Mouse (Mus musculus) urinary bladder, postnatal 14 days (tissue): ENCODE measurements around the gene Inha.

ENCODE experiments used
- DNase-seq: peaks from one replicate; pipeline ENCODE4 v3.0.0; 2021; ENCODE audit warnings: low spot score

Inha gene

DNA sequence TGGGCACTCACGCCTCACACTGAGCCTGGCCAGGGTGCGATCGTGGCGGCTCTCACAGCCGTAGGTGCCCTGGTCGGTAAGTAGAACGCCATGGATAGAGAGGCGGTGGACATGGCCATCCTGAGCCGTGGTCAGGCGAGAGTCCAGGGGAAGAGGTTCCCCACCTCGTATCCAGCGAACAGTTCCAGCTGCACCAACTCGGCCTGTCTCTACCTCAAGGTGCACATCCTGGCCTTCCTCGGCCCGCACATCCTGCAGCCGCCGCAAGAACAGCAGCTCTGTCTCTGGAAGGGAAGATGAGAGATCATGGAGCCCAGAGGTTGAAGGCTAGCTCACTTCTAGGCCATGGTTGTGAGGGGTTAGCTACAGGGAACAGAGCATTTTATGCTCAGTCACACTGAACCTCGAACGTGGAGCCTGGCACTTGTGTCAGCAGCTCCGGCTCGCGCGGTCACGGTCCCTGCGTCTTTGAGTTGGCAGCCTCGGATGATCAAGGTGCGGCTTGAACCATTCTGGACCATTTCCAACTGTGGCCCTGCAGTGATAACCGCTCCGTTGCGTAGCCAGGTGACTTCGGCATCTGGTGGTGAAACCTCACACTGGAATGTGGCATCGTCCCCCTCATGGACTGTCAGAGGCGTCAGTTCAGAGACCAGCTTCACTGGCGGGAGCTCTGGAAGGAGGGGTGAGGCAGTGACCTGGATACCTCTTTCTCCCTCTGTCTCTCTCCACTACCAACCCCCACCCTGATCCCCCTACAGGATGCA, 15.9 kb upstream of the Inha start:
- no peak for DNase-seq

DNA sequence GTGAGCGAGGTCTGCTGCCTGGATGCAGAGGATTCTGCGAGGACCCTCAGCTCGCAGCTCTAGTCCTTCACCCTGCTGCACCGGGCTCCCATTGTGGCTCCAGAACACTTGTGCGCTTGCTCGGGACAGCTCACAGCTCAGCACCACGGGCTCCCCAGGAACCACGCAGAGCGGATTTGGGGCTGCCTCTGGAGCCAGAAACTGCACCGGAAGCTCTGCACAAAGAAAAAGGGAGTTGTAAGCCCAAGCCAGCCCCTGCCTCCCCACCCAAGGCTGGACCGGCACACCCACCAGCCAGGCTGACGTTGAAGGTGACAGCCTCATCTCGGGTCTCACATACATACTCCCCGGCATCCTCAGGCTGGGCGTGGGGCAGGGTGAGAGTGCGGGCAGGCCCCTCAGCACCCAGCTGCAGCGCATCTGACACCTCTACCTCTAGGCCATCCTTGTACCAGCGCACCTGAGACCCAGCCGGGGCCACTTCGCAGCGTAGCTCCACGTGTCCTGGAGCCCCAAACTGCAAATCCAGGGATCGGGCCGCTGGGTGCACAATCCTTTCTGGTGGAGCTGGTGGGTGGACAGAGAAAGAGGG, 14.2 kb upstream of the Inha start:
- no peak for DNase-seq

DNA sequence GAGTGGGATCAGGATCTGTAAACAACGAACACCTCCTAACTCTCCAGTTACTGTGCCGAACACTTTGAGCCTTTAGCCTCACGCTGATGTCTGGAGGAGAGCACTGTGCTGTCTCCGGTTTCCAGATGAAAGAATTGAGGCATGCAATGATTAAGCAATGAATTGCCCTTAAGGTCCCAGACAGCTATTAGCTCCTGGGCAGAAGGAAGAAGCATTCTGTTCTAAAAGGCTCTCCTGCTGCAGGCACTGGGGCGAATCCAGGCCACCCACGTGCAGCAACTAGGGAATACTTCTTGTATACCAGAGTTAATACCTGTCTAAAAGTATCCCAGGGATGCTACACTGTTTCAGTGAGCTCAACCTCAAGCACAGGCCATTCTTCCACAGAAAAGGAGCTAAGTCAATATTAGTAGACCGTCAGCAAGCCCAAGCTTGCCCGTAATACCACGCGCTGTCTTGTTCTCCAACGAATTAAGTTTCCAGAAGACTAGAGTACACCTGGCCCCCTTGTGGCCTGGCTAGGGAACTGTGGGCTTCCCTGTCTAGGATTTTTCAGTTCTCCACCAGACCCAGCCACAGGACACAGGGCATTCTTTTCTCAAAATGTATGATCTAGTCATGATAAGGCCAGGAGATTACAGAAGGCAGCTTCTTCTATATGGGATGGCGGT, 11.9 kb upstream of the Inha start:
- peak; percentile 60 for DNase-seq

DNA sequence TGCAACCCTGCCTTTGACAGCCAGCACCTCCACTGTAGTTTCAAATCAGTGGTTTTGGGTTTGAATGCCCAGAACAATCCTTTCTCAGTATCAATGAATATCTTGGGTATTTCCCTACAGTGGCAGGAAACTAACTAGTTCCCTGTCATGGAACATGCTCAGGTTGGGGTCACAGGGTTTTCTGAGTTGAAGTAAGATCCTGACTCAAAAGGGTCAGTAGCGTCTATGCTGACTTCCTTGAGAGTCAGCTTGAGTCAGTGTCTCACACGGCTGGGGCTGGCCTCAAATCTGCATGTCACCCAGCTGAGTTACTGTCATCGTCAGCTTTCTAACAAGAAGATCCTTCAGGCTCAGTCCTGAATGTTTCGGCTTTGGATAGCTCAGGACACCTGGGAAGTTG, 8.0 kb upstream of the Inha start:
- DNase-seq = no peak

DNA sequence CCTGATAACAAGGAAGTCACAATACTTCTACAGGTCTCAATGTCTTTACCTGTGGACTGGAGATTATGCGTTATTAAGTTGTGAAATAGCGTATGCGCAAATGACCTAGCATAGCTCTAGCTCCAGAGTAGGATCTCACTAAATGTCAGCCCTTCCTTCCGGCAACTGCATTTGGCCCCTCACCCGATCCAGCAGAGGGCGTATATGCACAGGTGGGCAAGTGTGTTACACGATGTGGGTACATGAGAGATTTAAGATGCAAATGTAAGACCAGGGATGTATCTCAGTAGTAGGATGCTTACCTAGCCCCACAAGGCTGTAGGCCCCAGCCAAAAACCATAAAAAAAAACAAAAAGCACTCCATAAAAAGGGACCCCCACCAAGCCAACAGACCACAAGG, 7.4 kb upstream of the Inha start:
- DNase-seq = no peak

DNA sequence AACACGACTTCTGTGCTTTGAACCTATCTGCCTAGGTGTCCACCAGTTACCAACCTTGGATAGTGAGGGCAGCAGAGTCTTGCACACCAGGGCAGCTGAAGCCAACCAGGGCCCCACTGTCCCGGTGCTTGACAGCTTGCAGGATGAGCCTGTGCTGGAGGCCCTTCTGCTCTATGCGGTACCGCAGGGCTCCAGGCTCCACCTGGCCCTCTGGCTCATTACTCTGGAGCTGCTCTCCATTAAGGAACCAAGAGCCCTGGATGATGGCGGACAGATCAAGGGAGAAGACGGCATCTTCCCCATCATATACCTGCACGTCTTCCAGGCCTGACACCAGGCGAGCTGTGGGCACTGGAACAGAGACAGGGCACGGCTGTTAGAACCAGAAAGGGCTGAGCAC, 5.0 kb upstream of the Inha start:
- DNase-seq = no peak

DNA sequence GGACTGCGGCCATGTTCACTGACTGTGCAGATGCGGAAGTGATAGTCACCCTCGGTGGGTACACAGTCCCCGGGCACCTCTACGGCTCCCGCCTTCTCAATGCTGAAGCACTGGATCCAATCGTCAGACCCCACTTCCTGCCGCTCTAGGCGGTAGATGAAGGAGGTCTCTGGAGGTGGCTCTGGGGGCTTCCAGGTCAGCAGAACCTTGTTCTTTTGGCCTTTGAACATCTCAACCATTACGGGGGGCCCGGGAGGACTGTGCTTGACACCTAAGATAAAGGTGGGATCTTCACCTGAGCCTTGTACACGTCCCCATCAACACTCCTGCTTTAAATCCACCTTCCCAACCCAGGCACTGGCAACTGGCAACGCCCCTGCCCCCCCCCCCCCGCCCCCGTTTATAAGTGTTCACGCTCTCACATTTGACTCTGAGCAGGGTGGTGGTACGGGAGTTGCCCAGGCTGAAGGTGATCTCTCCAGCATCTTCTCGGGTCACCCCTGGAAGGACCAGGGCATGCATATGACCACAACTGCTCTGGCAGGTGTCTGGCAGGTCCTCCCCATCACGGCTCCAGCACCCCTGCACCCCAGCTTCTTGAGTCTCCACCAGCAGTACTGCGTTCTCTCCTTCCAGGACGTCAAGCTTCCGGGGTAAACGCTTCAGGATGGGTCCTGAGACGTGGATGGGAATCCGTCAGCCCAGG, 3.8 kb upstream of the Inha start:
- no peak for DNase-seq

DNA sequence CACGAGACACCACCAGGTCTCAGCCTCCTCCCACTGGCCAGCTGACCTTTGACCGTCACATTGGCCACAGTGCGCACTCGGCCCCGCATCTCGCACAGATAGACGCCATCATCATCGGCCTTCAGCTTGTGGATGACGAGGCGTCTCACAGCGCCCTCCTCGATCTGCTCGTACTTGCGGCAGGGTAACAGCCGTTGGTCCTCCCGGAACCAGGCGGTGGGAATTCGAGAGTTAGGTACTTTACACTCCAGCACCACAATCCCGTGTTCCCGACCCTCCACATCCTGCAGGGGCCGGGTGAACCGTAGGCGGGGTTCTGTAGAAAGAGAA, 3.3 kb upstream of the Inha start:
- no peak for DNase-seq

DNA sequence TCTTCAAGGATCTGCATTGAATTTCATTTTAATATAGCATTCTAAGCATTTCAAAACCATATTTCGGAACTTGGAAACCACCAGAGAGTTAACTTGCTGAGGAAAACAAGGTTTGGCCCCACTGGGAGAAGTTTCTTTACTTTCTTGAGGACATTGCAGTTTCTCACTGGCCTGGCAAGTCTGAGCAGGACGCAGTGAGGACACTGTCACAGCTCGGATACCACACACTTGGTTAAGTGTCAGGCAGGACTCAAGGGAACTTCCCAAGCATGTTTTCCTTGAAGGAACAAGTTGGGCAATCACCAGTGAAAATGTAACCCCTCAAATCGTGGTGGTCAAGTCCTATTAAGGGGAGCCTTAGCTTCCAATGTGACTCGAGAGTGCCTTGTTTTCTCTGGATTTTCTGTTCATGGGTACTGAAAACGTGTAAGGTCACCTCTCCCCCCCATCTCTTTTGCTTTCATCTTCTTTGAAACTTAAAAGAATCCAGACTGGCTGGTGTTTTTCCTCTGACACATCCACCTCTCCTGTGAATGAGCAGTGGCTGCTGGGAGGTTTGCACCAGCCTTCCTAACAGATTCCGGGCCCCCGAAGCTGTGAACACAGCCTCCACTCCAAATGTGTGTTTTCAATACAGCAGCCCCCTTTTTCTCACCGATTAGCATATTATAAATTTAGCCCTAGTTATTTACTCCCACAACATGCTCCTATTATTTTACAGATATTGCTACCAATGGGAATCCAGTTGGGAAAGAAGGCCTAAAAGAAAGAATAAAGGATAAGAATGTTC, 2.4 kb upstream of the Inha start:
- DNase-seq = no peak

DNA sequence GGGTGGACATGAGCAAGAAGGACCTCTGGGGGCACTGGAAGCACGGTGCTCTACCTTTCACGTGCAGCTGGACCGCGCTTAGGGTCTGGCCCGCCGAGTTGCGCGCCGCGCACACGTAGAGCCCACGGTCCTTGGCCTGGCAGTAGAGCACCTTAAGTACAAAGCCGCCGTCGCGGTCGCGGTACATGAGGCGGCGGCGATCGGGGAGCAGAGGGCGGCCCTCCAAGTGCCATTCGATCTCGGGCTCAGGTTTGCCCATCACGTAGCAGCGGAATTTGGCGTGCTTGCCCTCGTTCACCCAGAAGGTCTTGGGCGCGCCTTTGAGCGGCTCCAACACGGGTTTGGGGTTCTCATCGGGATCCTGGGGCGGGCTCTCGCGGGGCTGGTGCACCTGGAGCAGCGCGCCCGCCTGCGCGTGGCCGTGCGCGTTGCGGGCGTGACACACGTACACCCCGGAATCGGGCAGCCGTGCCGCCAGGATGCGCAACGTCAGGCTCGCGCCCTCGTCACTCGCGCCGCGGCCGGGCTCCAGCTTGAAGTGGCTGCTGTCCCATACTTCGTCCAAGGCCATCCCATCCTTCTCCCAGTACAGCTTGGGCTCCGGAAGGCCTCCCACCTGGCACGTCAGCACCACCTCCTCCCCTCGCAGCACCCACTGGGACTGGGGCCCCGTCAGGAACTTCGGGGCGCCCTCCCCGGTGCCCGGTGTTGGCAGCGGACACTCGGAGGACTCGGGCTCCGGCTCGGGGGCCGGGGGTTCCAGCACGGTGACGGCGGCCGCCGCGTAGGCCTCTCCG, 1.5 kb upstream of the Inha start:
- peak; percentile 68 for DNase-seq

DNA sequence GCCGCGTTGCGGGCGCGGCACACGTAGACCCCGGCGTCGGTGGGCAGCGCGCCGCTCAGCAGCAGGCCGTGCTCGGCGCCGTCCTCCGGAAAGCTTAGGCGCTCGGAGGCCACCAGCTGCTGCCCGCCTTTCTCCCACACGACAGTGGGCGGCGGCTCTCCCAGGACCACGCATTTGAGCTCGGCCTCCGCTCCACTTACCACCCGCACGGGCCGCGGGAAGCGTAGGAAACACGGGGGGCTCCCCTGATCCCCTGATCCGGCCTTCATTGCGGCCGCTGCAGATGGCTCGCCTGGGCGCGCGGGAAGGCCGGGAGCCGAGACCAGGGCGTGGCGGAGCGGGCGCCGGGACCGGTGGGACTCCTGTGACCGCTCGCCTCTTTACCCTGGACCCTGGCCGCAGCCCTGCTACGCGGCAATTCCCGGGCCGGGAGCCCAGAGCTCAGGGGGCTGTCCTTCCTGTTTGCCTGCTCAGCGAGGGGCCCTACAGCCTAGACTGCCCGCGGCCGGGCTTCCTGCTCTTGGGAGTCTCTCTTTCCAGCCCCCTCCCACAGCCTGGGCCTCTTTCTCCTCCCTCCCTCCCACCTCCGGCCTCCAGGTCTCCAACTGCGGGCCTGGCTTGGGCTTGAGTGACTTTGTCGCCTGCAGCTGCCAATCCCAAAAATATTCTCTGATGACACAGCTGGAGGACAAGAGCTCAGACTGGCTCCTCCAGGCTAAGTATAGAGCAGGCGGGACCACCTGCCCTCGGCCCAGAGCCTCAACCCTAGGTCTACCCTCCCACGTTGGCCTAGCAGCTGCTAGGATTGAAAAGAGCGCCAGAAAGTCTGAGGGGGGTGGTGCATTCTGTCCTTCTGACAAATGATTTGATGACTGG, 683 bp upstream of the Inha start, which contains the start of gene Obsl1:
Obsl1 (minus strand) TSS at position 497 of the 876 bp plus-strand sequence.
- peak; percentile 74 for DNase-seq

DNA sequence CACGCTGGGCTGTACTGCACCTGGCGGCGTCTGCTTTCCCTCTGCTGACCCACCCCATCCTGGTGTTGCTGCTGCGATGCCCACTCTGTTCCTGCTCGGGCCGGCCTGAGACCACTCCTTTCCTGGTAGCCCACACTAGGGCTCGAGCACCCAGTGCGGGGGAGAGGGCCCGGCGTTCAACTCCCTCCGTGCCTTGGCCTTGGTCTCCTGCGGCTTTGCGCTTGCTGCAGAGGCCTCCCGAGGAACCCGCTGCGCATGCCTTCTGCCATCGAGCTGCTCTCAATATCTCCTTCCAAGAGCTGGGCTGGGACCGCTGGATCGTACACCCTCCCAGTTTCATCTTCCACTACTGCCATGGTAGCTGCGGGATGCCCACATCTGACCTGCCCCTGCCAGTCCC, 2.7 kb downstream of the Inha start:
- no peak for DNase-seq

DNA sequence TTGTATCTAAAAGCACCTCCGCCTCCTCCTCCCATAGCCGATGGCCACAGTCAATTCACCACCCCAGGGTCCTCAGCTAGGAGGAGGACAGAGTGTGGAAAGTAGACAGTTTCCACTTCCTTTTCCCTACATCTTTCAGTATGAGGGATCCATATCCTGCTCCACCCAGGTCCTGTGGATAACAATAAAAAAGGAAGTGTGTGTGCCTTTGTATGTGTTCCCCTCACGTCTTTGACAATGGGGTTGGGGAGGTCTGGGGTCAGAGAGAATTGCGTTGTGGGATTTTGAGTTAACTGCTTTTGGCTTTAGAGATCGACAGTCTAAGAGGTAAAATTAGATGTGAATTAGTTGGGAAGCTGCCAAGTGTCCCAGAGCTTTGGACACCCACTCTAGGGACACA, 3.3 kb downstream of the Inha start:
- DNase-seq = no peak

DNA sequence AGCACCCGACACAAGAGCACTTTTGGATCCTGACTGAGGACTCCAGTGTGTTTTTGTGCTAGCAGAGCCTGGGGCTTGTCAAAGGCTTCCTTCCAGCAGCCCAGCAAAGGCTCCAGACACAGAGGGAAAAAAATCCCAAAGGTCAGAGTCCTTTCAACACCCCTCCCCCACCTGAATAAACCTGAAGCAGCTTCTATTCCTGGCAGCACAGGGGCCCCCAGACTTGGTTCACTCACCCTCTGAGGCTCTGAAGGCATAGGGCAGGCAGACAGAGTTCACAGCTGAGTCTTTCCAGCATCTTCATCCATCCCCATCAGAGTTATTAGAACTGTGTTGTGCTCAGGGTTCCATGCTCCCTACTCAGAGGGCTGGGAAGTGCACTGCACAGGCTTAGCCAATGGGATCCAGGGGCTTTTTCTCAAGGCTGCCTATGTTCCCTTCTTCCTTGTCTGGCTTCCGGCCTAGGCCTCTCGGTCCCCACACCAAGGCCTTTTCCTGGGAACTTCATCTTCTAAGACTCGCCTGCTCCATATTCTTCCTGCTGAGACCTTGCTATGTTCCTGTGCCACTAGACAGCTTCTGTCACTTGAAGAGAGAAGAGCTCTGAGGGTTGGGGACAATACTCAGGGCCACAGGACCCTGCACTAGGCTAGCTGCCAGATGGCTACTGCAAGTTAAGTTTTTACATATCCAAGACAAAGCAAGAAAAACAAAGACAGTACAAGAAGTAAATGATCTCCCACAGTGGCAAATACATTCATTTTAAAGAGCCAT, 4.7 kb downstream of the Inha start:
- DNase-seq = no peak

DNA sequence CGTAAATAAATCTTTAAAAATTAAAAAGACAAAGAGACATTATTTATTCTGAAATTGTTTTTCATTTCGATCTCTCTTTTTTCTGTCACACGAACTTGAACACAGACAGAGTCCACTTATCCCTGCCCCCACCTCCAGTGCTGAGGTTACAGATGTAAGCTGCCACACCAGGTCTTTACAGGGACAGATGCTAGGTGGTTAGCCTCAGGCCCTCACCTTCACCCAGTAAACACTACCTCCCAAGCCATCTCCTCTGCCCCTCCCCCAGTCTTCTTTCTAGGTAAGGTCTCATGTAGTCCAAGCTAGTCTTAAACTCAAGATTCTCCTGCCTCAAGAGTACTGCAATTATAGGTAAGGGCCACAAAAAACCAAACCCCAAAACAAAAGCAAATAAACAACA, 5.7 kb downstream of the Inha start:
- no peak for DNase-seq

DNA sequence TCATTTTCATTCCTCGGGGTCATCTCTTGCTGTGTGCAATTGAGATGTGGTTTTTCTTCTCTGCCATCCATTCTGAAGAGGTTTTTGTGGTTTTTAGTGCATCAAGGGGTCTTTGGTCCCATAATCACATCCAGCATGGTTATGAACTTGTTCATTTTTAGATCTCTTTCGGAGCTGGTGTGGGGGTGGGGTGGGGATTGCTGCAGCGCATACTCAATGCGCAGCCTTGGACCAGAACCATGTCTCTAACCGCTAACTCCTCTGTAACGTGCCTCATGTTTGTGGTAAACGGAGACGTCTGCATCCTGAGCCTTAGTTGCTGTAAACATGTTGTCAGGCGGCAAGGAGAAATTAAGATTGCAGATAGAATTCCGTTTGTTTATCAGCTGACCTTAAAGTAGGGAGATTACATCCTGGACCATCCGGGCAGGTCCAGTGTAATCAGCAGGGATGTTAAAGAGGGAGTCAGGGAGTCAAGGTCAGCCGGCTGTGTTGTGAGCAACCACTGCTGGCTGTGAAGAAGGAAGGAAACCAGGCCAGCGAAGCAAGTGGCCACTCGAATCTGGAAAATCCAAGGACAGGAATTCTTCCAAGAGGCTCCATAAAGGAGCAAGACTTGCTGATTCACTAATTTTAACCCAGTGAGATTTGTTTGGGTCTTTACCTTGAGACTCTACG, 10.0 kb downstream of the Inha start:
- no peak for DNase-seq

DNA sequence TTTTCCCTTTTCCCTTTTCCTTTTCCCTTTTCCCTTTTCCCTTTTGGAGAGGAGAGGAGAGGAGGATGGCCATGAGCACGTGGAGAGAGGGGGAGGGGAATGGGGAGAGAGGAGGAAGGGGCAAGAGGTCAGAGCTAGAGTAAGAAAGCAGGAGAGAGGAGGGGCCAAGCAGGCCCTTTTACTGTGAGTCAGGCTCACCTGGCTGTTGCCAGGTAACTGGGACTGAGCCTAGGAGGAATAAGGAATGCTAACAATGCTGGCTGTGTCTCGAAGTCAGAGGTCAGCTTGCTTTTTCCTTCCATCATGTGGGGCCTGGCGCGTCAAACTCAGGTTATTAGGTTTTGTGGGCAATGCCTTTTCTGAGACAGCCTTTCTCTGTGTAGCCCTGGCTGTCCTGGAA, 11.1 kb downstream of the Inha start:
- no peak for DNase-seq

DNA sequence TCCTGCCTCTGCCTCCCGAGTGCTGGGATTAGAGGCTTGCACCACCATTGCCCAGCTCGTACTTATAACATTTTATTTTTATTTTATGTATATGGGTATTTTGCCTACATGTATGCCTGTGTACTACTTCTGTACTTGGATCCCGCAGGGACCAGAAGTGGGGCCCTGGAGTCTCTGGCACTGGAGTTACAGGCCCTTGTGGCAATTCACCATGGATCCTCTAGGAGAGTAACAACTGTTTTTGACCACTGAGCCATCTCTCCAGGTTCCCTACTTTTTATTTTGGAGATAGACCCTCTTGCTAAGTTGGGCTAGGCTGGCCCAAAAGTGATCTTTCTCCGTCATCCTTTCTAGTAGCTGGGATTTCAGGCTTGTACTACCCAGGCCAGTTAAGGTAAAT, 11.6 kb downstream of the Inha start:
- no peak for DNase-seq

DNA sequence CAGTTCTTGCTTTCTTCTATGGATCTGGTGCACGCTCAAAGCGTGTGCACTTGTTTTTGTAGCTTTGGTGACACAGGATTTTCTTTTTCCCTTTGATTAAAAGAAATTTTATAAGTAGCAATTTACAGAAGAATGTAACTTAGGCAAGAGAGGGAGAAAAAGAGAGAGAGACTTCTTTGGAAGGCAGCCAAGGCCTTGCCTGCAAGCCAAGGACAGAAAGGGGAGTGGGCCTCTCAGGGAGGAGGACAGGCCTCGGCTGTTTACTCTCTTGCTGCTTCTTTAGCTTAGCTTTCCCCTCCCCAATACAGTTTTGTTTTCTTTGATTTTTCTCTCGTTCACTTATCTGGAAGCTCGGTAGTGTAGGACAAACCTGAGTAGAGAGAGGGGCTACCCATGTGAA, 12.7 kb downstream of the Inha start:
- DNase-seq = no peak
